Mouse (Mus musculus) stomach, embryonic 16.5 days (tissue): ENCODE measurements around the gene Ptpra. TPM values are rescaled to one million over a fixed set of nuclear protein-coding genes. Genes with fewer than 3 reads are reported as not detected.
"Not testable (repeated sequence)": the region's sequence is repeated elsewhere in the genome, so short reads cannot be mapped to it uniquely, and the experiment has no call there.

Experiments used
- ATAC-seq: fragments of 200-750 bp; cut with Nextera tagmentation; 2 replicates; pipeline ENCODE4 v1.8.0; 2017; ENCODE audit warnings: moderate number of reproducible peaks, moderate TSS enrichment; ENCODE audit not compliant: insufficient read depth, low FRiP score
- H3K27ac ChIP-seq: fragments of 300-500 bp; sonication (generic); 2 replicates; pipeline ENCODE4 v1.5.1; 2014; ENCODE audit warnings: low read length
- H3K27me3 ChIP-seq: fragments of 300-500 bp; sonication (generic); 2 replicates; pipeline ENCODE4 v1.6.1; 2014; ENCODE audit warnings: low read length, control low read depth, mixed read lengths; ENCODE audit not compliant: control insufficient read depth, insufficient read depth
- H3K36me3 ChIP-seq: fragments of 300-500 bp; sonication (generic); 2 replicates; pipeline ENCODE4 v1.6.1; 2014; ENCODE audit warnings: low read length; ENCODE audit not compliant: control insufficient read depth, insufficient read depth
- H3K4me1 ChIP-seq: fragments of 300-500 bp; sonication (generic); 2 replicates; pipeline ENCODE4 v1.6.1; 2014; ENCODE audit warnings: low read length, control low read depth, mixed read lengths; ENCODE audit not compliant: control insufficient read depth, insufficient read depth
- H3K4me2 ChIP-seq: fragments of 300-500 bp; sonication (generic); 2 replicates; pipeline ENCODE4 v1.6.1; 2014; ENCODE audit warnings: low read depth, low read length, mixed read lengths
- H3K4me3 ChIP-seq: fragments of 300-500 bp; sonication (generic); replicated peaks from 2 replicates; pipeline ENCODE4 v1.5.1; 2014; ENCODE audit warnings: mild to moderate bottlenecking, low read length
- H3K9ac ChIP-seq: fragments of 300-500 bp; sonication (generic); 2 replicates; pipeline ENCODE4 v1.6.1; 2014; ENCODE audit warnings: low read length
- H3K9me3 ChIP-seq: fragments of 300-500 bp; sonication (generic); replicated peaks from 2 replicates; pipeline ENCODE4 v1.6.1; 2016; ENCODE audit warnings: low read length, control low read depth; ENCODE audit not compliant: control insufficient read depth
- WGBS: fragments of 180-500 bp; shearing (Covaris S2); extraction: QIAGEN DNeasy Blood & Tissue Kit; methylation state at CpG from one replicate; pipeline ENCODE4 v1.1.7; 2014; 5-methylcytosine and 5-hydroxymethylcytosine counted together
- polyA plus RNA-seq: library from polyadenylated mRNA; unstranded; fragments of >200 nt; fragmentation: Nextera tagmentation; extraction: Ambion mirVana; gene quantifications from 2 replicates; pipeline ENCODE4 v1.2.1, GENCODE M21; 2015

Gene Ptpra
- polyA plus RNA-seq, 1 experiment from 2014 or later: 70.8 TPM

DNA sequence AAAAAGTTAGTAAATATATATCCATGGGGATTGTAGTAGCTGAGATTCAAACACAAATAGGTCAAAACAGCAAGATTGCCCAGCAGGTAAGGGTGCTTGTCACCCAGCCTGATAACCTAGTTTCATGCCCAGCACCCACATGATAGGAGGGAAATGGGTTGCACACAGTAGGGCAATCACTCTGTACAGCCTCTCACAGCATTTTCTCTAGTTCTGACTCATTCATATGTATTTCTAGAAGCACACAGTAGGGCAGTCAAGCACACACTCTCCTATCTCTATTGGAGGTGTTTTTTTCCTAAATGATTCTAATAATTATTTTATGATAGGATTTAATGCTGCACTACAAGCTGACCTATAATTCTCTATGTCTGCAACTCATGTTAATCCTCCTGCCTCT lies 119.8 kb downstream of the Ptpra start:
- Histone ChIP-seq H3K36me3 (no peaks in the 10 kb centered on the region), H3K27me3 (0 out of 2 replicates have a peak, but pooled peaks cover under 1% of the 10 kb centered on the region), H3K4me2 (no peak overlapping the region), H3K9me3 (no peaks in the 10 kb centered on the region), H3K27ac (no peak overlapping the region), H3K9ac (no peak overlapping the region), H3K4me3 (no peak overlapping the region), H3K4me1 (peaks cover 2% of the 10 kb centered on the region; the same call in 1 of the 2 replicates)
- no peak for ATAC-seq

DNA sequence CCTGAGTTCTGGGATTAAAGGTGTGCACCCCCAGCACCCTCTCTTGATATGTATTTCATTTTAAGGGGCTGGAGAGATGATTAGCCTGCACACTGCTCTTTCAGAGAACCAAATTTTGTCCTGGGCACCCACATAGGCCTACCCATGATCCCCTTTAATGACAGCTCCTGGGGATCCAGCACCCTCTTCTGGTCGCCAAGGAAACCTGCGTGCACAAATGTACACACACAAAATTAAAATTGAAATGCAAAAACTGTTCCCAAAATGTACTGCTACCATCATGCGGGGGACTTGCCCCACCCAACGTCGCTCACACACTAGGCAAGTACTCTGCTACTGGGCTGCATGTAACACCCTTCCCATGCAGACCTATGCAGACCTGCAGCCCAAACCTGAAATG lies 124.9 kb downstream of the Ptpra start:
- Histone ChIP-seq H3K9ac (no peak overlapping the region), H3K36me3 (no peaks in the 10 kb centered on the region), H3K4me3 (no peak overlapping the region), H3K4me1 (peaks cover 5% of the 10 kb centered on the region; the same call in 1 of the 2 replicates), H3K9me3 (no peaks in the 10 kb centered on the region), H3K27me3 (peaks cover 46% of the 10 kb centered on the region), H3K27ac (no peak overlapping the region), H3K4me2 (no peak overlapping the region)
- no peak for ATAC-seq
- 83% methylated on average over 5 of the region's 5 CpGs for WGBS

DNA sequence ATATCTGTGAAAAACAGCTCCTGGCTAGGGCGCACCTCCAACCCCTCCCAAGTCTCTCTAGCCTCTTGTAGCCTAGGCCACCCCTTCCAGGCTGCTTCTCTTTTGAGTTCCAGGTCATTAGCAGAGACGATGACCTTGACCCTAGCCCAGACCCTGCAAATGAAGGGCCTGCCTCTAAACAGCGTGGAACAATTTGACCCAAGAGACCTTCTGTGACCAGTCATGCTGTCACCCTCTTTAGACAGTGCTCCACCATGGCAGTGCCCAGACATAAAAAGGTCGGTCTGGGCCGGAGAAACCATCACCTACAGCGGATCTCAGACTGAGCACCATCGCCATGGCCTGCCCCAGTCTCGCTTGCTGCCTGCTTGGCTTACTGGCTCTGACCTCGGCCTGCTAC lies 125.8 kb downstream of the Ptpra start, which contains the start of gene Oxt:
Gene Oxt, plus strand, starts transcription at position 301 of the 400 bp plus-strand sequence.
- Histone ChIP-seq H3K4me3 (peak within 1 kb of the TSS; percentile 30), H3K9ac (peak within 1 kb of the TSS; percentile 50; the same call in 1 of the 2 replicates), H3K4me1 (peaks cover 9% of the 10 kb centered on the region), H3K36me3 (no peaks in the 10 kb centered on the region), H3K27ac (no peak within 1 kb of the TSS), H3K9me3 (no peaks in the 10 kb centered on the region), H3K27me3 (peaks cover 53% of the 10 kb centered on the region), H3K4me2 (peak within 1 kb of the TSS; percentile 50)
- WGBS: 52% methylated on average over 9 of the region's 9 CpGs
- ATAC-seq: no peak

DNA sequence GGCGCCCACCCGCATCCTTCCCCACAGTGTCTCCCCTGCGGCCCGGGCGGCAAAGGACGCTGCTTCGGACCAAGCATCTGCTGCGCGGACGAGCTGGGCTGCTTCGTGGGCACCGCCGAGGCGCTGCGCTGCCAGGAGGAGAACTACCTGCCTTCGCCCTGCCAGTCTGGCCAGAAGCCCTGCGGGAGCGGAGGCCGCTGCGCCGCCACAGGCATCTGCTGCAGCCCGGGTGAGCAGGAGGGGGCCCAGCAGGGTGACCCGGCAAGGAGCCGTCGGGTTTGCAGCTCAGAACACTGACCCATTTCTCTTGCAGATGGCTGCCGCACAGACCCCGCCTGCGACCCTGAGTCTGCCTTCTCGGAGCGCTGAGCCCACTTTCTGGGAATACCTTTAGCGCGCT lies 126.5 kb downstream of the Ptpra start:
- peaks cover 59% of the 10 kb centered on the region for H3K27me3 ChIP-seq
- not testable (repeated sequence) for ATAC-seq, H3K9me3 ChIP-seq, H3K27ac ChIP-seq, H3K4me1 ChIP-seq, H3K36me3 ChIP-seq
- WGBS: 2% methylated on average over 28 of the region's 32 CpGs
- H3K4me3 ChIP-seq: peak overlapping the region; percentile 30
- H3K9ac ChIP-seq: peak overlapping the region; percentile 50; the same call in 1 of the 2 replicates
- peak overlapping the region; percentile 50 for H3K4me2 ChIP-seq

DNA sequence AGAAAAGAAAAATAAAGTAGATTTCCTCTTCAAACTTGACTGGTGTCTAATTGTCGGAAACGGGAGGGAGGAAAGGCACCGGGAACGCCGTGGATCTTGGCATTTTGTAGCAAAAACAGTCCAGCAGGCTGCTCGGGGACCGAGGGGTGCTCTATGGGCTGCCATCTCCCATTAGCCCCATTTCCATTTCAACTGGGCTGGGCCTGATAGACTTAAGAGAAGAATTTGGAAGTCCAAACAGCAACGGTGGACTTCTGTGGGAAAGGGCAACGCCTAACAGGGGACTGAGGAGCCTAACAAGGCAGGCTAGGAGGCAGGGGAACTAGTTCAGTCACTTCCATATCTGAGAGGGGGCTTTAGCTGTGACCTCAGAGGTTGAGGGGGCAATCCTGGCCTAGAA lies 126.9 kb downstream of the Ptpra start:
- Histone ChIP-seq H3K4me3 (peak overlapping the region; percentile 30), H3K27ac (no peak overlapping the region), H3K9ac (no peak overlapping the region), H3K4me2 (peak overlapping the region; percentile 50), H3K27me3 (peaks cover 64% of the 10 kb centered on the region), H3K4me1 (peaks cover 9% of the 10 kb centered on the region), H3K9me3 (no peaks in the 10 kb centered on the region), H3K36me3 (no peaks in the 10 kb centered on the region)
- no peak for ATAC-seq
- 7% methylated on average over 9 of the region's 9 CpGs for WGBS

DNA sequence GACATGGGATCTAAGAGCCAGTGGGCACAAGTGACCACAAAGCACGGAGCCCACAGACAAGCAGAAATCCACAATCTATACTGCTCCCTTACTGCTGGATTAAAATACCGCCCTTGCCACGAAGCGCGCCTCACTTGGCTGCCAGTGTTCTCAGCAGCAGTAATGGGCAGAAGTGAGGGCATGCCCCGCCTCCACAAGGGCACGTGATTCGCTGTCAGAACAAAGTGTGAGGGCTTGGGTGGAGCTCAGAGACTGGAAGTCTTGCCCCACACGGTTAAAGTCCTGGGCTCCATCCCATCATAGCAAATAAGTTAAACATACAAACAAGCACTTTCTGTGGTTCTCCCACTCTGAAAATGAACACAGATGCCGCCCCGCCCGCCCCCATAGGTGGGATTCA lies 127.6 kb downstream of the Ptpra start:
- Histone ChIP-seq H3K9me3 (no peaks in the 10 kb centered on the region), H3K9ac (no peak overlapping the region), H3K4me3 (no peak overlapping the region), H3K4me2 (0 out of 2 replicates have a peak overlapping the region, but pooled peaks have one; percentile 23), H3K27me3 (peaks cover 70% of the 10 kb centered on the region), H3K27ac (no peak overlapping the region), H3K36me3 (no peaks in the 10 kb centered on the region), H3K4me1 (peaks cover 9% of the 10 kb centered on the region)
- ATAC-seq: peak; percentile 26; the same call in 1 of the 2 replicates
- 4% methylated on average over 12 of the region's 12 CpGs for WGBS

DNA sequence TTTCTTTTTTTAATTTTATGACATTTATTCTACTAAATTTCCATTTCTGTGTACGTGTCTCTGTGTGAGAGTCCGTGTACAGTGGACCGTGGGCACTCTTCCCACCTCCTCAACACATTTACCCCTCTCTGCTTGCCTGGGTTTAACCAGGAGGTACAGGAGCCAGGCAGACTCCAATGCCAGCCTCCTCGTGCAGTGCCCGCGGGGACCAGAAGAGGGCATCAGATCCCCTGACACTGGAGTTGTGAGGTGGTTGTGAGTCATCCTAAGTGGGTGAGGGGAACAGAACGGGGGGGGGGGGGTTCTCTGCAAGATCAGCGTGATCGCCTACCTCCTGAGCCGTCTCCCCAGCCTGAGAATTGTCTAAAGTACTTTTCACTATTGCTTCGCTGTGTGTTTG lies 128.1 kb downstream of the Ptpra start:
- Histone ChIP-seq H3K9me3 (no peaks in the 10 kb centered on the region), H3K27ac (no peak overlapping the region), H3K27me3 (peaks cover 70% of the 10 kb centered on the region), H3K4me2 (no peak overlapping the region), H3K4me3 (no peak overlapping the region), H3K4me1 (peaks cover 9% of the 10 kb centered on the region), H3K9ac (no peak overlapping the region), H3K36me3 (no peaks in the 10 kb centered on the region)
- ATAC-seq: no peak
- 12% methylated on average over 11 of the region's 11 CpGs for WGBS

DNA sequence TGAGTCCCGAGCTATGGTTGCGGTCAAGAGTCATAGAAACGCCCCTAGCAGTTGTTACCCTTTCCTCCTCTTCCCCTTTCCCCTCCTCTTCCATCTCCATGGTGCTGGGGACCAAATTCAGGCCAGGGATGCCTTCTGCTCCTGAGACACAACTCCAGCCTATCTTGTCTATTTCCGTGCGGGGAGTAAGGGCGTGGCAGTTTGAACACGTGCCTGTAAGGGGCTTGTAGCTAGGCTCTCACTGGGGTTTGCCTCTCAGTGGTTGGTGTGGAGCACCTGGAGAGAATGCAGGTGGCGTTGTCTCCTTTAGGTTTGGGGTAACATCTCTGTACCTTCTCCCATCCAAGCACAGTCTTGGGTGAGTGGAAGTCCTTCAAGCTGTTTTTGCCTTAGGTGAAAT lies 129.7 kb downstream of the Ptpra start:
- H3K4me3 ChIP-seq: peak overlapping the region; percentile 43; the same call in 1 of the 2 replicates
- H3K4me2 ChIP-seq: no peak overlapping the region
- no peaks in the 10 kb centered on the region for H3K36me3 ChIP-seq
- peaks cover 70% of the 10 kb centered on the region for H3K27me3 ChIP-seq
- no peak overlapping the region for H3K27ac ChIP-seq
- 10% methylated on average over 8 of the region's 8 CpGs for WGBS
- H3K9me3 ChIP-seq: no peaks in the 10 kb centered on the region
- H3K4me1 ChIP-seq: peaks cover 9% of the 10 kb centered on the region
- no peak overlapping the region for H3K9ac ChIP-seq
- no peak for ATAC-seq

DNA sequence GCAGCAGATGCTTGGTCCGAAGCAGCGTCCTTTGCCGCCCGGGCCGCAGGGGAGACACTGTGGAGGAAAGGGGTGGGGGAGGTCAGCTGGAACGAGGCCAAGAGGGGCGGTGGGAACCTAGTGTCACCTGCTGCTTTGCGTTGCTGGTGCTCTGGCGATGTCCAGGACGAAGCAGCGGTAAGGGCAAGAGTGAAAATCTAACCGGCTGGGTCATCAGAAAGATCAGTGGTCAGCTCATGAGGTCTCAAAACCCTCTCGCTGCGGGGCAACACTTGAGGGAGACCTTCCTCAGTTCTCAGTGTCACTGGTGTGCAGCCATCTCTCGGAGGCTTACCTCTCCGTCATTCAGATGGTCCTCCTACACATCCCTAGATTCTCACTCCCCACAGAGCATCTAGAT lies 131.1 kb downstream of the Ptpra start:
- no peak overlapping the region for H3K27ac ChIP-seq
- no peak for ATAC-seq
- H3K36me3 ChIP-seq: no peaks in the 10 kb centered on the region
- H3K9me3 ChIP-seq: no peaks in the 10 kb centered on the region
- no peak overlapping the region for H3K9ac ChIP-seq
- WGBS: 5% methylated on average over 16 of the region's 16 CpGs
- peaks cover 9% of the 10 kb centered on the region for H3K4me1 ChIP-seq
- peak overlapping the region; percentile 43 for H3K4me3 ChIP-seq
- peak overlapping the region; percentile 60 for H3K4me2 ChIP-seq
- peaks cover 56% of the 10 kb centered on the region for H3K27me3 ChIP-seq
